Mouse (Mus musculus) bone marrow, adult 2 months (tissue): ENCODE measurements around the gene Pdzrn4.

Experiments used
- CTCF ChIP-seq: fragments of 200-500 bp; IDR thresholded peaks from 2 replicates; pipeline ENCODE4 v1.5.1; 2011; ENCODE audit warnings: low read length, control low read depth; ENCODE audit not compliant: control insufficient read depth, insufficient read depth
- POLR2A ChIP-seq: fragments of 200-500 bp; IDR thresholded peaks from 2 replicates; pipeline ENCODE4 v1.6.1; 2011; ENCODE audit warnings: low read depth, mild to moderate bottlenecking, control low read depth, low read length, borderline replicate concordance; ENCODE audit not compliant: control insufficient read depth

GRCm38 (mm10) chr15:92347426-92347825 is 49.3 kb upstream of the Pdzrn4 start:
- TF ChIP-seq POLR2A (no peak), CTCF (no peak)
